Mouse (Mus musculus) limb, embryonic 12.5 days (tissue): ENCODE measurements at regions not wholly inside any gene's neighbourhood (a gene's known extent, or its start where the extent isn't known, plus 50 kb on each side); places are given as distances from the start of the nearest gene placed in this dataset.

Source experiments
- ATAC-seq: fragments of 200-750 bp; cut with Nextera tagmentation; 2 replicates; pipeline ENCODE4 v1.8.0; 2017; ENCODE audit warnings: low read depth, moderate TSS enrichment; ENCODE audit not compliant: insufficient number of reproducible peaks, insufficient read depth, low FRiP score, low TSS enrichment
- H3K27ac ChIP-seq: fragments of 300-500 bp; sonication (generic); 2 replicates; pipeline ENCODE4 v1.5.1; 2016; ENCODE audit warnings: mild to moderate bottlenecking, moderate library complexity
- H3K27me3 ChIP-seq: fragments of 300-500 bp; sonication (generic); 2 replicates; pipeline ENCODE4 v1.6.1; 2016; ENCODE audit warnings: mild to moderate bottlenecking, moderate library complexity
- H3K36me3 ChIP-seq: fragments of 300-500 bp; sonication (generic); 2 replicates; pipeline ENCODE4 v1.6.1; 2016; ENCODE audit warnings: mild to moderate bottlenecking, moderate library complexity
- H3K4me1 ChIP-seq: fragments of 300-500 bp; sonication (generic); replicated peaks from 2 replicates; pipeline ENCODE4 v1.6.1; 2016
- H3K4me2 ChIP-seq: fragments of 300-500 bp; sonication (generic); 2 replicates; pipeline ENCODE4 v1.6.1; 2016; ENCODE audit warnings: mild to moderate bottlenecking, moderate library complexity
- H3K4me3 ChIP-seq: fragments of 300-500 bp; sonication (generic); replicated peaks from 2 replicates; pipeline ENCODE4 v1.5.1; 2016; ENCODE audit warnings: mild to moderate bottlenecking
- H3K9ac ChIP-seq: fragments of 300-500 bp; sonication (generic); replicated peaks from 2 replicates; pipeline ENCODE4 v1.6.1; 2016; ENCODE audit warnings: mild to moderate bottlenecking, moderate library complexity
- H3K9me3 ChIP-seq: fragments of 300-500 bp; sonication (generic); 2 replicates; pipeline ENCODE4 v1.6.1; 2016; ENCODE audit warnings: mild to moderate bottlenecking, moderate library complexity
- WGBS: fragments of 180-500 bp; shearing (Covaris S2); methylation state at CpG from one replicate; pipeline ENCODE4 v1.1.7; 2016; 5-methylcytosine and 5-hydroxymethylcytosine counted together

DNA sequence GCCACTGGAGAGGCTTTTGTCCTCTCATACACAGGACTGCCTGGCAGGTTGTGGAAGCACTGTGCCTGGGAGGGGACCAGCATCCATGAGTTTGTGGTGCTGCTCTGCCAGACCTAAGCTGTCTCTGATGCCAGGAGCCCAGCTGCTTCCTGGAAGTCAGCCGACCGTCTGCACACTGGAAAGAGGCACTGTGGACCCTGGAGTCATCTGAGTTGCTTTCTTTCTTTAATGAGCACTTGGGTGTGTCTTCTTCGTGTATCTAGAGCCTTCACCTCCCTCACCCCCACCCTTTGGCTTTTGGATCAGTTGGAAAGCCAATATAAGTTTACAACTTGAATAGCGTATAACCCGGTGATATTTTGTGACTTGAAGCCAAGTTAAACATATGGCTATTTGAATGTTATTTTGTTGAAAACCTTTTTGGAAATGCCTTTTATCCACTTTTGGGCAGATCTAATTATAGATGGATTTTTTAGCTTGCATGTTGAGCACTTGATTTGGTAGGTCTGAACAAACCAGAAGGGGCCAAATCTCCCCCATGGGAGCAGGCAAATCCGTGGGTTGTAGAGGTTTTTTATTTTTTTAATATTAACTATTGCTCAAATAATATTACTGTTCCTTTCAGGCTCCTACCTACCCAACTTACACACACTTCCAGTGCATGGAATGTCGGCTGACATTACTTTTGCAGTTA lies 92.6 kb upstream of the Twist2 start:
- Histone ChIP-seq H3K9me3 (no peaks in the 10 kb centered on the region), H3K9ac (no peak overlapping the region), H3K4me1 (0 out of 2 replicates have a peak, but pooled peaks cover 7% of the 10 kb centered on the region), H3K36me3 (no peaks in the 10 kb centered on the region), H3K27me3 (no peaks in the 10 kb centered on the region), H3K27ac (no peak overlapping the region), H3K4me3 (no peak overlapping the region), H3K4me2 (no peak overlapping the region)
- WGBS = 63% methylated on average over 7 of the region's 7 CpGs
- no peak for ATAC-seq

- 0 out of 2 replicates have a peak, but pooled peaks cover 7% of the 10 kb centered on the region for H3K4me1 ChIP-seq
- WGBS = 81% methylated on average over 1 of the region's 1 CpGs
- H3K9ac ChIP-seq = no peak overlapping the region
- H3K27me3 ChIP-seq = no peaks in the 10 kb centered on the region
- no peaks in the 10 kb centered on the region for H3K9me3 ChIP-seq
- no peak overlapping the region for H3K4me2 ChIP-seq
- no peak overlapping the region; the same call in 1 of the 2 replicates for H3K27ac ChIP-seq
- ATAC-seq = no peak
- H3K36me3 ChIP-seq = no peaks in the 10 kb centered on the region
- no peak overlapping the region for H3K4me3 ChIP-seq
Measured at GRCm38 (mm10) chr1:91709244-91709600, 92.0 kb upstream of the Twist2 start.

DNA sequence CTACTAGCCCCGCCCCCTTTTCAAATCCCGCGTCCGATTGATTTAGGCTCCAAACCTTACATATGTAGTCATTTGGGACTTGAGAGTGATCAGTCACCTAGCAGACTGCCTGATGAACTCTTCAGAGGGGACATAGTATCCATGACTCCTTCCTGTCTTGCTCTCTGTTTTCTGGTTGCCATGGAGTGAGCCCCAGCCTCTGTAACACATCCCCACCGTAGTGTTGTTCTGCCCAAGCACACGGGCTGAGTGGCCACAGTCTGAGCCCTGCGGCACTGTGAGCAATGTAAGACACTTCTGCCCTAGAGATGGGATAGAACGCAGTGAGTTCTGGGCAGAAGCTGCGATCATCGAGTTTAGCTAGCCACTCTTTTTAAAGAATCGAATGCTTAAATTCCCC lies 88.1 kb upstream of the Twist2 start:
- H3K9me3 ChIP-seq = no peaks in the 10 kb centered on the region
- H3K27me3 ChIP-seq = no peaks in the 10 kb centered on the region
- H3K4me3 ChIP-seq = no peak overlapping the region
- H3K9ac ChIP-seq = no peak overlapping the region
- no peak overlapping the region for H3K27ac ChIP-seq
- ATAC-seq = no peak
- WGBS = 85% methylated on average over 11 of the region's 11 CpGs
- H3K4me1 ChIP-seq = peaks cover 10% of the 10 kb centered on the region; the same call in 1 of the 2 replicates
- H3K4me2 ChIP-seq = no peak overlapping the region
- no peaks in the 10 kb centered on the region for H3K36me3 ChIP-seq

DNA sequence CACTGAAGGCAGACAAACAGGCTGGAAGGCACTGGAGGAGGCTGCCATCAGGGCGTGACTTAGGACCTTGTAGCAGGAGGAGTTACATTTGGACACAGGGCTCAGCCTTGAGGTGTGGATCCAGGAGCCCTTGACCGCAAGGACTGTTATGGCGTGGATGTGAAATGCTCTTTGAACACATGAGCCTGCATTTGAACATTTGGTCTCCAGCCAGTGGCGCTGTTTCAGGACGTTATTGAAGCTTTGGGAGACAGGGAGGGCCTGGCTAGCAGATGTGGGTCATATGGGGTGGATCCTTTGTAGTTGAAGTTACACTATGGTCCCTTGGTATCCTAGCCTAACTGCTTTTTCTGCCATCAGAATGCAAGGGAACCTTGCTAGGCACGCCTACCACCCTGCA lies 87.0 kb upstream of the Twist2 start:
- Histone ChIP-seq H3K9me3 (no peaks in the 10 kb centered on the region), H3K9ac (no peak overlapping the region), H3K27ac (no peak overlapping the region), H3K4me1 (peaks cover 5% of the 10 kb centered on the region; the same call in 1 of the 2 replicates), H3K27me3 (no peaks in the 10 kb centered on the region), H3K4me3 (no peak overlapping the region), H3K4me2 (no peak overlapping the region), H3K36me3 (no peaks in the 10 kb centered on the region)
- no peak for ATAC-seq
- WGBS = 72% methylated on average over 6 of the region's 6 CpGs

GRCm38 (mm10) chr1:91715341-91715740 lies 85.9 kb upstream of the Twist2 start:
- H3K4me1 ChIP-seq = peaks cover 8% of the 10 kb centered on the region; the same call in 1 of the 2 replicates
- H3K4me3 ChIP-seq = no peak overlapping the region
- H3K4me2 ChIP-seq = no peak overlapping the region
- 69% methylated on average over 7 of the region's 7 CpGs for WGBS
- no peaks in the 10 kb centered on the region for H3K27me3 ChIP-seq
- no peak for ATAC-seq
- H3K9ac ChIP-seq = 0 out of 2 replicates have a peak overlapping the region, but pooled peaks have one; percentile 13
- H3K36me3 ChIP-seq = no peaks in the 10 kb centered on the region
- H3K27ac ChIP-seq = no peak overlapping the region
- H3K9me3 ChIP-seq = no peaks in the 10 kb centered on the region

DNA sequence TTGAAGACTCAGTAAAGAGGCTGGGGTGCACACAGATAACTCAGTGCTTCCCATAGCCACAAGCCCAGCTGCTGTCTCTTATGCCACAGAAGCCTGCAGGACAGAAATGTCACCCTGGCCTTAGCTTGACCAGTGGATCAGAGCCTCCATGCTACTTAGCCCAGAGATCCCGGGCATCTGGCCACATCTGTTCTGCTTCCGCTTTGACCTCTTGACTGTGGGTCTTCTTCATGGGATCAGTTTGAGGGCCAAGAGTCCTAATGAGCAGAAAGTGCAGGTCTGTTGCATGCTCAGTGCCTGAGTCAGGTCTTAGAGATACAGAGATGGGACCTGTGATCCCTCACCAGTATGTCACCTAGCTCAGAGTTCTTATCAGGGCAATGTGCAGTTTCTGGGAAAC lies 85.5 kb upstream of the Twist2 start:
- 83% methylated on average over 2 of the region's 2 CpGs for WGBS
- Histone ChIP-seq H3K27ac (no peak overlapping the region), H3K4me1 (peaks cover 8% of the 10 kb centered on the region; the same call in 1 of the 2 replicates), H3K4me2 (no peak overlapping the region), H3K27me3 (no peaks in the 10 kb centered on the region), H3K36me3 (no peaks in the 10 kb centered on the region), H3K9ac (0 out of 2 replicates have a peak overlapping the region, but pooled peaks have one; percentile 13), H3K9me3 (no peaks in the 10 kb centered on the region), H3K4me3 (no peak overlapping the region)
- ATAC-seq = no peak

DNA sequence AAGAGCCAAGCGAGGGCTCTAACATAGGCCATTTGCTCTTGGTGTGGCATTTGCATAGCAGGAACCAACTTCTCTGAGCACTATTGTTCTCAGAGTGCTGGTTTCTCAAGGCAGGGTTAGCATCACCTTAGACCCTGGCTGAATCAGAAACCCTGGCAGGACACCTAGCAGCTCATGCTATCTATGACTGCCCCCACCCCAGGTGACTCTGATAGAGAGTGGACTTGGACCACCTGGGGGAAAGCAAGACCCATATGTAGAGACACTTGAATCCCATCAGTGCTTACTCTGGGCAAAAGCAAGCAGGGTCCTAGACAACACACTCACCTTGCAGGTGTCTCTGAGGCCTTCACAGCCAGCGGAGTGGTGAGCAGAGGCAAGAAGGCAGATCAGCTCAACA lies 84.4 kb upstream of the Twist2 start:
- no peak overlapping the region for H3K4me2 ChIP-seq
- H3K9ac ChIP-seq = no peak overlapping the region
- no peaks in the 10 kb centered on the region for H3K27me3 ChIP-seq
- H3K4me1 ChIP-seq = peaks cover 8% of the 10 kb centered on the region; the same call in 1 of the 2 replicates
- no peak overlapping the region for H3K4me3 ChIP-seq
- no peaks in the 10 kb centered on the region for H3K36me3 ChIP-seq
- H3K9me3 ChIP-seq = no peaks in the 10 kb centered on the region
- ATAC-seq = no peak
- H3K27ac ChIP-seq = no peak overlapping the region
- 91% methylated on average over 2 of the region's 2 CpGs for WGBS

GRCm38 (mm10) chr1:91717961-91718360 lies 83.3 kb upstream of the Twist2 start:
- Histone ChIP-seq H3K4me1 (peaks cover 8% of the 10 kb centered on the region; the same call in 1 of the 2 replicates), H3K36me3 (no peaks in the 10 kb centered on the region), H3K9ac (no peak overlapping the region), H3K4me3 (no peak overlapping the region), H3K4me2 (no peak overlapping the region), H3K9me3 (no peaks in the 10 kb centered on the region), H3K27ac (no peak overlapping the region), H3K27me3 (no peaks in the 10 kb centered on the region)
- 70% methylated on average over 8 of the region's 8 CpGs for WGBS
- ATAC-seq = no peak

DNA sequence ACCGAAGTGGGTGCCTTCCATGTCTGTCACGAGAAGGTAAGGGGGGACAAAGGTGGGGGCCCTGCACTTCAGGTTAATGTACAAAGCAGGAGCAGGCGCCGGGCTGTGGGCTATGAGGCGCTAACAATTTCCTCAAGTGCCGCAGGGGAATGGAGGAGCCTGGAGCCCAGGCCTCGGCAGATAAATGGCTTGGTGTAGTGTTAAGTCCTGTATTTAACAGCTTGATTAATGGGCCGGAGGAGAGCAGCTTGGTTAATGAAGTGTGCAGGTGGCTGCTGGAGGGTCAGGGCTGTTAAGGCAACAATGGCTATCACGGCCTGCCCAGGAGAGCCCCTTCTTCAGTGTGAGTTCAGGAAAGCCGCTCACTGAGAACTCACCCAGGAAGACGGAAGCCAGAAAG lies 72.0 kb upstream of the Twist2 start:
- 0 out of 2 replicates have a peak, but pooled peaks have one; percentile 15 for ATAC-seq

GRCm38 (mm10) chr1:91730281-91730680 lies 71.0 kb upstream of the Twist2 start:
- H3K36me3 ChIP-seq = no peaks in the 10 kb centered on the region
- no peaks in the 10 kb centered on the region for H3K9me3 ChIP-seq
- H3K4me2 ChIP-seq = no peak overlapping the region
- 81% methylated on average over 2 of the region's 2 CpGs for WGBS
- ATAC-seq = no peak
- peaks cover 15% of the 10 kb centered on the region for H3K27me3 ChIP-seq
- peaks cover 39% of the 10 kb centered on the region for H3K4me1 ChIP-seq
- no peak overlapping the region for H3K4me3 ChIP-seq
- no peak overlapping the region for H3K9ac ChIP-seq
- no peak overlapping the region for H3K27ac ChIP-seq

More for the DNA sequence above, 72.0 kb upstream of the Twist2 start:
- no peak overlapping the region for H3K9ac ChIP-seq
- peaks cover 39% of the 10 kb centered on the region for H3K4me1 ChIP-seq
- H3K36me3 ChIP-seq = no peaks in the 10 kb centered on the region
- H3K27ac ChIP-seq = 0 out of 2 replicates have a peak overlapping the region, but pooled peaks have one; percentile 41
- no peak overlapping the region for H3K4me2 ChIP-seq
- WGBS = 14% methylated on average over 11 of the region's 11 CpGs
- H3K27me3 ChIP-seq = peaks cover 12% of the 10 kb centered on the region
- H3K9me3 ChIP-seq = no peaks in the 10 kb centered on the region
- no peak overlapping the region for H3K4me3 ChIP-seq

GRCm38 (mm10) chr1:91731703-91732102 lies 69.6 kb upstream of the Twist2 start:
- Histone ChIP-seq H3K4me3 (no peak overlapping the region), H3K27ac (no peak overlapping the region), H3K4me1 (peaks cover 39% of the 10 kb centered on the region), H3K27me3 (peaks cover 15% of the 10 kb centered on the region), H3K4me2 (peak overlapping the region; percentile 24; the same call in 1 of the 2 replicates), H3K9ac (no peak overlapping the region), H3K36me3 (no peaks in the 10 kb centered on the region), H3K9me3 (no peaks in the 10 kb centered on the region)
- ATAC-seq = peak; percentile 31; the same call in 1 of the 2 replicates
- WGBS = 14% methylated on average over 13 of the region's 13 CpGs

- Histone ChIP-seq H3K4me2 (no peak overlapping the region), H3K27me3 (peaks cover 15% of the 10 kb centered on the region), H3K27ac (no peak overlapping the region; the same call in 1 of the 2 replicates), H3K4me1 (peaks cover 39% of the 10 kb centered on the region), H3K9ac (no peak overlapping the region), H3K4me3 (no peak overlapping the region), H3K36me3 (no peaks in the 10 kb centered on the region), H3K9me3 (no peaks in the 10 kb centered on the region)
- WGBS = 62% methylated on average over 12 of the region's 12 CpGs
- no peak for ATAC-seq
Measured at GRCm38 (mm10) chr1:91732461-91732861, 68.8 kb upstream of the Twist2 start.
